Mouse (Mus musculus) spleen, postnatal 4 days (tissue): Measurements from ENCODE around the gene AI464131.

Experiments
- DNase-seq, 2 experiments: peaks; one replicate each; pipeline ENCODE4 v3.0.0; 2022; ENCODE audit warnings: low spot score in 2 of 2

The AI464131 gene

DNA sequence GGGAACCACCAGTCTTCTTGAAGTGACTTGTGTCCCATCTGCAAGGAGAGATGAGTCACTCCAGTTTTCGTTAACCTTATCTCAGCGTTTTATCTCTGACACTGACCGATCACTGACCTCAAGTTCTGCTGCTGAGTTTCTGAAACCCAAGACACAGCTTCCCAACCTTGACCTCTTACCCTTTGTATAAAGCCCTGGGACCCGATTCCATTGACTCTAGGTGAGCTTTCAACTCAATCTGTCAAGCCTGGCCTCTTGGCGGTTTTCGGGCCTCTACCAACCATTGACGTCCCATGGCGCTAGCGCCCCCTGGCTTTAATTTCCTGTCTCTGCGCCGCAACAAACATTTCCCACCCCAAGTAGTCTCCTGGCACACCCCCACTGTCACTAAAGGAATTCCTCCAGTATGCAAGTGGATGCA is 2.3 kb upstream of the AI464131 start:
- no peak for DNase-seq

DNA sequence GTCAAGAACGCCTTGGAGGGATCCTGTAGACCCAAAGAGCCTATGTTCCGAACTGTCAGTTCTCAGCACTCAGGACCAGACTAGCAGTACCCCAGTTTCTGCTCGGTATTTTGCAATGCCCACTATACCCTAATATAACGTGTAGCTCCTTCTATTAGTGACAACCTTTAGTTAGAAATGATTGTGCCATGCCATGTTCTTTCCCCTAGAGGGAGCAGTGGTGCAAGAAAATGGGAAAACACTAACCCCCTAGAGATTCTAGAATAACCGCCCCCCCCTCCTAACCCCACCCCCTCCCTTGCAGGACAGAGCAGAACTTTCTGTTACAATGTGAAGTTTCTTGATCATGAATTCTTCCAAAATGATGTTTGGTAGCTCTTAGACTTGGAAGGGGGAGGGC is 1.4 kb upstream of the AI464131 start:
- DNase-seq: no peak

DNA sequence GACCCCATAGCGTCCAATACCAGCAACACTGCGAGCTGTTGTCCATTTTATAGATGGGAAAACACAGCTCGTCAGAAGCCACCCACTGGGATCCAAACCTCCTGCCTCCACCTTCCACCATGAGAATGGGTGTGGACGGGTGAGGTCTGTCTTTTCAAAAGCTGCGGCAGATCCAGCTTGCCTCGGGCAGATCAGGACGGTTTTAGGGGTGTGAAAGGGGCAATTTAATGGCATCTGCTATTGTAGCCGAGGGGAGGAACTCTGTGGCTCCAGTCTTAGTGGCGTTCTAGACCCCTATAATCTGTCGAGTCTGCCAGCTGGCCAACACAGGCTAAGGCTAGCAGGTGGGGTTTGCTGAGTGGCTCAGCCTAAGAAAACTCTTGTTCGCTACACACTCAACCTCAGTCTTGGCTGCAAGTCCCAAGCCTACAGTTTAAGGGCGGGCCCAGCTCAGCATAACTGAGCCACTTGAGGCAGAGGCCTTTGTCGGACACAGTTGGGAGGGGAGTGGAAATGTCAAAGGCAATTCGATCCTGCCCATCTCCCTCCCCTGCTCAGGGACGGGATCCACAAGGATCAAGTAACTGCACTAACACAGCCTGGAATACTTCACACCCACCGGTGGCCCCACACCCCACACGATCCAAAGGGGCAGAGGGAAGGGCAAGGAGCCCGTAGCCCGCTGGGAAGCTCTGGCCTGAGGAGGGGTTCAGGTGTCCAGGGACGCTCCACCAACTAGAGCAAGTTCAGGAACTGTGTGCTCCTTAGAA is 520 bp downstream of the AI464131 start:
- DNase-seq: no peak

DNA sequence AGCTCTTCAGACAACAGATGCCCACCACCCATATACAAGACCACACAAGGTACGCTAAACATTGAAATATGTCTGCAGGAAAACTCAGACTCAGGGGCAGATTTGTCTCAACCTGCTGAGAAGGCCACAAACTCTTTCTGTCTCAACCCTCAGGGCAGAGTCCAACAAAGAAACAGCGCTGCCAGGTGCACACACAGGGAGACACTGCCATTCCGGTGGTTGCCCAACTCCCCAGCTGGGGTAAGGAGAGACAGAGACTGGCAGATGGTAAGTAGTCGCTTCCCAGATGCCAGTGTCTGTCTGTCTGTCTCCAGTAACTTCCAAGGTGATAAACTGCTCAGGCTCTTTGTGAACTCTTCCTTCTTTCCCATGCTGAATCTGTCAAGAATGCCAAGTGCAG is 2.1 kb downstream of the AI464131 start:
- DNase-seq: no peak

DNA sequence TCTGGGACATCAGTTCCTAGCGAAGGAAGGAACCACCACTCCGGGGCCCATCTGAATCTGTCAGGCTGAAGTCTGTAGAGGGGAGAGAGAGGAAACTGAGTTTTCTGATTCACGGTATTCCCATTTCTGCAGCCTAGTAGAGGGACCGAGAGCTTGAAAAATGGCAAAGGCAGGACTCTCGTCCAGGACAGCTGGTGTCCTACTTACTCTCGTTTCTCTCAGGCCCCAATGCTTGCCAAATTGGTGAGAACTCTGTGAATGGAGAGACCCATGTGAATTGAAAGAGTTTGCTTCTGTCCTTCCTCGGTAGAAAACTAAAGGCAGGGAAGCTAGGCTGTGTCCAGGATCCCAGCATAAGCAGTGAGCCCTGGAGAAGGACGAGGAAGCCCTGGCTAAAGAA is 3.3 kb downstream of the AI464131 start:
- no peak for DNase-seq

DNA sequence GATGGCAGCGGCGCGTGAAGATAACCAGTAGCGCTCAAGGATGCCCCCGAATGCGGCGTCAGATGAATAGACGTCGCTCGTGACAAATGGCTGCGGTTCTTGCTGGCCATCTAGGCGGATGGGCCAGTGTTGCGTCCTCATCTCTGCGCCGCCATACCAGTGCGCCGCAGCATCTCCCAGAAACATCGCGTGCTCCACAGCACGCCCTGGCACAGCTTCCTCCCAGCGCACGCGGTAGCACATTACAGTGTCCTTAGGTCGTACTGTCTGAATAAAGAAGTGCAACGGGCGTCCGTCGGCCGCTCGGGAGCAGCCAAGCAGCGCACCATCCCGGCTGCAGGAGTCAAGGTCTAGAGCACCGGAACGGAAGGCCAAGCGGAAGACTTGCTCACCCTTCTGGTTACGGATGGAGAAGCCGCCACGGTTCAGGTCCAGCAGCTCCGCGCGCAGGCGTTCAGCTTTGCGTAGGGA is 3.9 kb downstream of the AI464131 start:
- DNase-seq: no peak

DNA sequence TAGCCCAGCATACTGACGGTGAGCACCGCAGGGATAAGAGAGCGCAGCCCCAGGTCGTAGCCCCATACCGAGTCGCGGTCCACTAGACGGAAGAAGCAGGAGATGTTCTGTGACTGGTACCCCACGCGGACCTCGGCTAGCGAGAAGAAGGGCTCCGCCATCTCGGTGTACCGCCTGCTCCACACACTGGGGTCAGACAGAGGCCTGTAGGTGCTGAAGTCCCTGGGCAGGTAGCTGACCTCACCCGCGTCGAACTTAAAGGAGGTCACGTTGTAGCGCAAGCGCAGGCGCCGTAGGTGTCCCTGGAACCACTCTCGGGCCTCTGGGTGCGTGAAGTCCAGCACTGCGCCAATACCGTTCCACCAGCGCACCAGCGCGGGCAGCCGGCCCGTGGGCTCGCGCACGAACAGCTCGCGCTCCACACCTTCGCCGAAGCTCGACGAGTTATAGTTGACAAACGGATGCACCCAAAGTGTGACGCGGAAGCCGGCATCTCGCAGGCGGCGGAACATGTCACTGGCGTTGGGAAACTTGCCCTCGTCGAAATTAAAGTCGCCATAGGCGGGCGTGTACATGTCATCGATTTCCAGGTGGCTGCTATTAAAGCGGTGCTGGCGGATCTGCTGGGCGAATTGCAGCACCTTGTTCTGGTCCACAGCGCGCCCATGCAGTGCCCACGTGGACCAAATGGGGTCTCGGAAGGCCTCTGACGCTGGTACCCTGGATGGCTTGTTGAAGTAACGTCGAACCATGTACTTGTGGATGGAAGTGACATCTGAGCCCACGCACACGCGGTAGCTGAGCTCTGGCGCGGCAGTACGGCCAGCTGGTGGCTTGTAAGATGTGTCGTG is 4.7 kb downstream of the AI464131 start:
- DNase-seq: no peak

DNA sequence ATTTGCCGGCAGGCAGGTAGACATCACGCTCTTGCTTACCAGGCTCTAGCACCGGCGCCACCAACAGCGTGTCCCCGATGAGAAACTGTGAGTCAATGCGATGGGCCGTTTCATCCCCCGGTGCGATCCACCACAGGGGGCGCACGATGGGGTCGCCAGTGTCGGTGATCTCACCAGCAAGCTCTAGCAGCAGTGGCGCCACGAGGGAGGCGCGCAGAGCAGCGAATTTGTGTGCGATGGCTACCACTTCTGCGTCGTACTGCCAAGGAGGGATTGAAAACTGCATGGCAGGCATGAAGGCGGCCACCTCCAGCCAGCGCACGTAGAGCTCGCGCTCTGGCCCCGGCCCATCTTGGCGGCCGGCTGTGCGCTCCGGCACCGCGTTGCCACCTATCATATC is 5.3 kb downstream of the AI464131 start:
- no peak for DNase-seq

DNA sequence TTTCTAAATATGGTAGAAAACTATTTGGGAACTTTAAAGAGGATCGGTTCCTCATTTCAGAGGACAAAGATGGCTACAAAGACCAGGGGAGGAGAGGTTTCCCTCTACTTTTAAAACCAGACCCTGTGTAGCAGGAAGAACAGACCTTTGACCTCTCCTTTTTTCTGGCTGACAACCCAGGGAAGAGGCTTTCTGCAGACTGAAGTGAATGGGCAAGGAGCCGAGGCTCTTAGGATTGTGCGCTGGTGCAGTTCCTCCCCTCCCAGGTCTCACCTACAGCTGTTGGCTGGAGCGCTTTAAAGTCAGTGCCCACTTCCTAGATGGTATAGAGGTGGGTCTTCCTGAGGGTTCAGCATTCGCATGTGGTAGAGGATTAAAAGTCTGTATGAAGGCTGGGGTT is 5.8 kb downstream of the AI464131 start:
- no peak for DNase-seq

DNA sequence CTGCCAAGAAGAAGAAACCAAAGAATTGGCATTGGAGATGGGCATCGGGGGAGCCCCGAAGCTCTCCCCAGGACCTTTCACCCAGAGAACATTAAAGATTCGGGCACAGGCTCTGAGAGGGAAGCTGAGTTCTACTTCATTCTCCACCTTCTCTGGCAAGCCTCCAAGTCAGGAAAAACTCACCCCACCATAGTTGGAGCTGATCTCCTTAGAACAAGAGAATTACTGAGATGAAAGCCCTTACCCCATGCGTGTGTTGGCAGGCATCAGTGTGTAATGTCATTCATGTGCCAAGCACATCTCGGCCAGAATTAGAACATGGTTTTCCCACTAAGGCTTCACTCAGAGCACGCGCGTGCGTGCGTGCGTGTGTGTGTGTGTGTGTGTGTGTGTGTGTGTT is 7.0 kb downstream of the AI464131 start:
- no peak for DNase-seq

DNA sequence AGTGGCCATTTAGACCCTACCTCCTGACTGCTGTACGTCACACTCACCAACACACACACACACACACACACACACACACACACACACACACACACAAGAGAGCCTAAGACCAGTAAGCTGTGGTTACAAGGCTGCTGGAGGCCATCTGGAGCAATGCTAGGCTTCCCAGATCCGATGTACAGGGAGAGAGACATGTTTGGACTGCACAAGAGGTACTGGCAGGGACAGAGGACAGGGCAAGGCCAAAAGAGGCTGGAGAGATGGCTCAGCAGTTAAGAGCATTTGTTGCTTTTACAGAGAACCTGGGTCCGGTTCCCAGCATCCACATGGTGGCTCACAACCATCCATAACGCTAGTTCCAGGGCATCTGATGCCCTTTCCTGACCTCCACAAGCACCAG is 7.8 kb downstream of the AI464131 start:
- no peak for DNase-seq

DNA sequence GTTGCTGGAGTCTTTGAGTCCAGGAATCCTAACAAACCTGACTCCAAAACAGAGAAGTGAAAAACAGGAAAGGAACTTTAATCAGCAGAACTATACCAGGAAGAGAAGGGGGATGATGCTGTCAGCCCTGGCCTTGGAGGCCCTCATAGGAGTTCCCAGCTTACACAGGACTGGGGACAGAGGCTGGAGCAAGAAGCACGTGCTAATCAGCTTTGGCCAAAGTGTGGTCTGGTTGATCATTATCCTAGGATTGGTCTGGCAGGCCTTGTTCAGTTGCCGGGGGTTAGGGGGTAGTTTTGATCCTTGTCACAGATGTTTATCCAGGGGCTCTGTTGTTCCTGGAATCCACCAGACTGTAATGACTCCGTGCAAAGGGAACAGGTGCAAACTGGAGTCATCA is 8.5 kb downstream of the AI464131 start:
- DNase-seq: no peak

DNA sequence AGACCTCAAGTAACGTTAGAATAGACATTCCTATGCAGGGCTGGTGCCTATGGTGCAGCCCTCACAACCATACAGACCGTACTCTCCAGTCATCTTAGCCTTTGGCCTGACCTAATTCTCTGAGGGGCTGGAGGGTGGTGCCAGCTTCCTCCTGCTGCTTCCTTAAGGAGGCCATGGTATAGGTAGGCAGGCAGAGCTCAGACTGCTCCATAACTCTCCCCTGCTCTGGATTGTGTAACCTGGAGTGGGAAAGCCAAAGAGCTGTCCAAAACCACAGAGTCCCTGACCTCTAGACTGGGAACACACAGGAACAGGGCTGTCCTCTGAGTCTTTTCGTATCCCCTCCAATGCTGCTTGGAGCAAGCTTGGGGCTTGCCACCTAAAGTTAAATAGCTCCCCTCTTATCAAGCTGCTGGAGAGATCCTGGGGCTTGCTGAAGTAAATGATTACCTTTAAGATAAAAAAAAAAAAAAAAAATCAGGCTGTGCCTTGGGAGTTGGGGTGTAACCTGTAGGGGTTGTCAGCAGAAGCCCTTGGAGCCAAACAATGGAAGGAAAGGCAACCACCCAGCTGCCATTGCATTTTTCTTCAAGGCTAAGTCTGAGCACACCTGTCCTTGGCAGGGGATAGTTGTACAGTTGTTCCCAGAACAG is 9.3 kb downstream of the AI464131 start:
- DNase-seq: no peak

DNA sequence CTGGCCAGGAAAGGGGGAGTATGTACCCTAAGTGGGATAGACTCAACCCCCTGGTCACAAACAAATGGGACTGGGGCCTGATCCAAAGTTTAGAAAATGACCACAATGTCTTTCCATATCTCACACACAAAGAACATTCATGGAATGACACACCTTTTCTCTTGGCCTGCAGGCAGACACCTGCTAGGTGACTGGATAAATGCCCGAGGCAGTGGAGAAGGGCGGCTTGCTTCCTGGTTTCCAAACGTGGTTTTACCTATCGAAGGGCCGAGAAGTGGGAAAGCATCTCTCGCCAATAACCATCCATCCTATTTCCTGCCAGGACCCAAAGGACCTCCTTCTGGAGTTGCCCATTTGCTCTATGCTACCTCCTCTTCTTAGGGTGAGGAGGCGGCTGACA is 9.9 kb downstream of the AI464131 start:
- DNase-seq: no peak

DNA sequence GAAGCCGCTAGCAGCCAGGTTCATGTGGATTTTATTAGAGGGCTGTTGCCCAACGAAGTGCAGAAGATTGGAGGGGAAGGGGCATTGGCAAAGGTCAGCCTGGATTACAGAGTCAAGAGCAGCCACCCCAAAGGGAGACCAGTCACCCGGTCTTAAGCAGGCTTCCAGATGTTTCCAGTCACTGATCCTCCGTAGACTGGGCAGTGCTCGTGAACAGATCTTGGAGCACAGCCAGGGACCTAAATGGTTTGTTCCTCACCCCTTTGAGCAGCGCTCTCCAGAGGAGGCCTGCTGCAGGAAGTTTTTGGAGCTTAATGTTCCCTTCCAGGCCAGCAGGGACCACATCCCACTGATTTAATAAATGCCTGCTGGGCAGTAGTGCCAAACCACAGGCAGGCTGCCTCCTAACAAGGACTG is 21.3 kb downstream of the AI464131 start:
- DNase-seq: no peak

DNA sequence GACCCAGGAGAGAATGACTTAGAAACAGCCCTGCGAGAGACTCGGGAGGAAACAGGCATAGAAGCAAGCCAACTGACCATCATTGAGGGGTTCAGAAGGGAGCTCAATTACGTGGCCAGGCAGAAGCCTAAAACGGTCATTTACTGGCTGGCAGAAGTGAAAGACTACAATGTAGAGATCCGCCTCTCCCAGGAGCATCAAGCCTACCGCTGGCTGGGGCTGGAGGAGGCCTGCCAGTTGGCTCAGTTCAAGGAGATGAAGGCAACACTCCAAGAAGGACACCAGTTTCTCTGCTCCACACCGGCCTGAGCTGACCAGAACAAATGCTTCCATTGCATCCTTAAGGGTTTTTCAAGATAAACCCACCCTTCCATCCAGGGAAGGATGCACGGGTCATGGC is 22.6 kb downstream of the AI464131 start:
- DNase-seq: no peak

DNA sequence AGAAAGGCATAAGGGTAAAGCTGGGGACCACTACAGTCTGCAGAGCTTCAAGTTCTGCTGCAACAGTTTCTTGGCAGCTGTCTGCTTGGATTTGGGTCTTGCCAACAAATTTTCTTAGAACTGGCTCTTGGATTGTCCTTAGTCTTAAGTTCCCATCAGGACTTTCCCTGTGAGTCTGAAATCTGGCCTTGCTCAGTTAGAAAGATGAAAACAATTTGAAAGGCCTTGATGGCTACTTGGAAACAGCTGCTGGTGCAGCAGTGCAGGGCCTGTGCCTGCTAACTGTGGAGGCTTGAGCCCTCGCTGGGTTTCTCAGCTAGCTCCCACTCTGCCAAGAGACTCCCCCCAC is 23.4 kb downstream of the AI464131 start:
- no peak for DNase-seq

DNA sequence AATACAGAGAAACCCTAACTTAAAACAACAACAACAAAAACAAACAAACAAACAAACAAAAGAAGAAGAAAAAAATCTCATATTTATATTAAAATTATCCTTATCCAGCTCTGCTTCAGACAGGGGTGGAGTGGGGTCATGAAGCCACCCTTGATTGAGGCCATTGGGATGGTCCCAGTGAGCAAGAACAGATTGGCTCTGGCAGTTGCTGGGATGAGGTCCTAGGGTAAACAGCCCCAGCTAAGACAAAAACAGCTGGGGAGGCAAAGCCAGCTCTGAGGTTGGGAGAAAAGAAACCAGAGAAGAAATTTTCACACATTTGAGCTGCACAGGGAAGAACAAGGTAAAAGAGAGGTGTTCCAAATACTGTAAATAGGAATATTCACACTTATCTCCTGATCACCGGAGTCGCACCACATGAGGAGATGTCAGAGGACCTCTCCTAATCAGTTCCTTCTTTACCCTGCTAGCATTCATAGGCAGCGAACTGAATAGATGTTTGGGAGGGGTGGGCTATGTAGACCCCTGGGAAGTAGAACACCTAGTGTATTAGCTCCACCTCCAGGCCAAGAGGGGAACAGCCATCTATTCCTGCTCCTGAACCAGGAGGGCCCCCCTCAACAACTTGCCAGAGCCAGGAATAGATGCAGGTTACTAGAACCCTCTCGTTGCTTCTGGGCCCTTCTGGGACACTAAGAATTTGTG is 24.0 kb downstream of the AI464131 start:
- no peak for DNase-seq

DNA sequence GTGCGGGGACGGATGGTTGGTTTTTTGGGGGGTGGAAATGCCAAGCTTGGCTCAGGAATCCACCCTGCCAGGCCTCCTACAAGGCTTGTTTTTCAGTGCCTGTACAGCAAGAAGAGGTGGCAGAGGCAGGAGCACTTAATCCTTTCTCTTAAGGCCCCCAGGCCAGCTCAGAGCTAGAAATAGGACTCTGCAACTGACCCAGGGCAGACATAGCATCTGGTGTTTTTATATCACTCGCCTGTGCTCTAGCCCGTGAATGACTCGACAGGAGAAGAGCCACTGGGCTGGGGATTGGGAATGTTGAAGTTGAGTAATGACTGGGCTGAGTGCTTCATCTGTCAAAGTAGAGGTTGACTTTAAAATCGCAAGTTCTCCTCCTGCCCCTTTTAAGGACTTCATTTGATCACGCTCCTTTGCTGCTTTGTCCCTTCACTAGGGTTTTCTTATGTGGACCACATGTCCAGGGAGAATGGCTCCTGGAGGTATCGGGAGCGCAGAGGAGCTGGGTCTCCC is 25.2 kb downstream of the AI464131 start:
- DNase-seq: no peak

DNA sequence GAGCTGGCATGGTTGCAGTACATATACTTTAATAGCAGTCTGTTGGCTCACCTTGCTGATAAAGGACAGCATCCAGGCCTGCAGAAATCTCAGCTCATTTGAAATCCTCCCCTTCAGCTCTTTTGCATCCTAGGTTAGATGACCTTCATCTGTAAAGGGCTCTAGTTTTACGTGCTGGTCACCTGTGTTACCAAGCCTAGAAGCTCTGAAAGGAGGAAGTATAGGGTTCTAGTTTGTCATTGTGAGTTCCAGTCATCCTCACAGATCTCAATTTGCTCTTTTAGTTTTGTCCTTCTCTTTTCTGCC is 31.5 kb downstream of the AI464131 start:
- no peak for DNase-seq

DNA sequence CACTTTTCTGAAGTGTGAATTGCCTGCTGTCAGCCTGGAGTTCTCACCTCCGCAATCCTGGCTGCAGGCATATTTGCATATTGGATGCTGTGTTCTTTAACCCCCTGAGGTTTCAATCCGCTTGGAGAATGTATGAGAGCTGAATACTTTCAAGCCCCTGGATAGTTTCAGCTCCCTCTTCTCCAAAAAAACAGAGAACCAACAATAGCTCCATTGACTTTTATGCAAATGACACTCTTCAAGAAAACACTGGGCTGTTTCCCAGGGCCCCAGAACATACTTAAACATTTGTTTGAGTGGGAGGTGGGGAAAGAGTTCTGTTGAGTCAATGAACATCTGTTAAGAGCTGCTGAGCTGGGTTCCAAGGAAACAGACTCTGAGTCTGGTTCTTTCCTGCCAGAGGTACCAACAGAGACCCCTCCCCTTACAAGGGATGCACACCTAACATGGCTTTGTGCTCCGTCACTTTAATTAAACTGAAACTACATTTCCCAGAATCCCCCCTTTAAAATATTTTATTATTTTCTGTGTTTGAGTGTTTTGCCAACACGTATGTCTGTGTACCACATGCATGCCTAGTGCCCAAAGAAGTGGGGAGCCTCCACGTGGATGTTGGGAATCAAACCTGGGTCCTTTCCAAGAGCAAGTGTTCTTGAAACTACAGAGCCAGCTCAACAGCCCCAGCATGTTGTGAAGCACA is 32.0 kb downstream of the AI464131 start:
- DNase-seq: no peak
